Mouse (Mus musculus) limb, embryonic 11.5 days (tissue): ENCODE results near the gene Crocc. TPM values are rescaled to one million over a fixed set of nuclear protein-coding genes. Genes with fewer than 3 reads are reported as not detected.

Experiments
- ATAC-seq: fragments of 200-750 bp; cut with Nextera tagmentation; 2 replicates; pipeline ENCODE4 v1.8.0; 2017; ENCODE audit warnings: low read depth; ENCODE audit not compliant: insufficient number of reproducible peaks, low FRiP score, low TSS enrichment
- DNase-seq: peaks from one replicate; pipeline ENCODE4 v3.0.0-alpha.2; 2015; ENCODE audit warnings: low spot score
- H3K27ac ChIP-seq: fragments of 300-500 bp; sonication (generic); replicated peaks from 2 replicates; pipeline ENCODE4 v1.5.1; 2014; ENCODE audit warnings: low read depth, mild to moderate bottlenecking, low read length
- H3K27me3 ChIP-seq: fragments of 300-500 bp; sonication (generic); 2 replicates; pipeline ENCODE4 v1.6.1; 2014; ENCODE audit warnings: mild to moderate bottlenecking, low read length, mixed read lengths; ENCODE audit not compliant: control insufficient read depth, insufficient read depth
- H3K36me3 ChIP-seq: fragments of 300-500 bp; sonication (generic); 2 replicates; pipeline ENCODE4 v1.6.1; 2014; ENCODE audit warnings: mild to moderate bottlenecking, low read length, moderate library complexity, mixed read lengths; ENCODE audit not compliant: control insufficient read depth, insufficient read depth
- H3K4me1 ChIP-seq: fragments of 300-500 bp; sonication (generic); 2 replicates; pipeline ENCODE4 v1.6.1; 2014; ENCODE audit warnings: low read length, mixed read lengths; ENCODE audit not compliant: control insufficient read depth, insufficient read depth
- H3K4me2 ChIP-seq: fragments of 300-500 bp; sonication (generic); 2 replicates; pipeline ENCODE4 v1.6.1; 2014; ENCODE audit warnings: low read depth, mild to moderate bottlenecking, moderate library complexity; ENCODE audit not compliant: severe bottlenecking
- H3K4me3 ChIP-seq: fragments of 300-500 bp; sonication (generic); 2 replicates; pipeline ENCODE4 v1.5.1; 2014; ENCODE audit warnings: low read depth, low read length
- H3K9ac ChIP-seq: fragments of 300-500 bp; sonication (generic); 2 replicates; pipeline ENCODE4 v1.6.1; 2014; ENCODE audit warnings: mild to moderate bottlenecking, low read length
- H3K9me3 ChIP-seq: fragments of 300-500 bp; sonication (generic); 2 replicates; pipeline ENCODE4 v1.6.1; 2016; ENCODE audit warnings: low read length; ENCODE audit not compliant: control insufficient read depth
- WGBS: fragments of 180-500 bp; shearing (Covaris S2); extraction: QIAGEN DNeasy Blood & Tissue Kit; methylation state at CpG from one replicate; pipeline ENCODE4 v1.1.7; 2014; 5-methylcytosine and 5-hydroxymethylcytosine counted together
- polyA plus RNA-seq: library from polyadenylated mRNA; unstranded; fragments of >200 nt; fragmentation: Nextera tagmentation; extraction: Ambion mirVana; gene quantifications from 2 replicates; pipeline ENCODE4 v1.2.1, GENCODE M21; 2014

Crocc gene
- polyA plus RNA-seq, 1 experiment from 2014 or later, result 9.0 TPM

DNA sequence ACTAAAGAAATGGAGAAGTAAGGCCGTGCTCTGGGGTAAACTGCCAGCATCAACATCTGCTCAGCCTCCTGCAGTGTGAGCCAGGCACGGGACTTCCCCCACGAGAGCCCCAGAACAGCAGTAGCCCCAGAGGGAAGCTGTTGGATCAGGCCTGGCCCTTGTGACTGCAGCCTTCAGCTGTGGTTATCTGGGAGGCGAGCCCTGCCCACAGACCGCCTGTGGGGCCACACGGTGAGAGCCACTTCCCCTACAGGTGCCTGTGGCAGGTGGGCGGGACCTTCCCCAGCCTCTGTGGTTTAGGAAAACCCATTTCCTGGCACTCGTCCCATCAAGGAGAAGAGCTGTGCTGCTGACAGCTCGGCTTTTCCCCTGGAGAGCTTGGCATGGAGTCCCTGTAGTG lies 76.9 kb downstream of the Crocc start:
- no peaks in the 10 kb centered on the region; the same call in 1 of the 2 replicates for H3K9me3 ChIP-seq
- no peak overlapping the region for H3K4me3 ChIP-seq
- no peak overlapping the region for H3K4me2 ChIP-seq
- no peak overlapping the region; the same call in 1 of the 2 replicates for H3K27ac ChIP-seq
- H3K9ac ChIP-seq, result no peak overlapping the region; the same call in 1 of the 2 replicates
- WGBS, result 18% methylated on average over 9 of the region's 9 CpGs
- DNase-seq, result no peak
- ATAC-seq, result no peak
- no peaks in the 10 kb centered on the region for H3K27me3 ChIP-seq
- peaks cover 11% of the 10 kb centered on the region for H3K4me1 ChIP-seq
- no peaks in the 10 kb centered on the region; the same call in 1 of the 2 replicates for H3K36me3 ChIP-seq

DNA sequence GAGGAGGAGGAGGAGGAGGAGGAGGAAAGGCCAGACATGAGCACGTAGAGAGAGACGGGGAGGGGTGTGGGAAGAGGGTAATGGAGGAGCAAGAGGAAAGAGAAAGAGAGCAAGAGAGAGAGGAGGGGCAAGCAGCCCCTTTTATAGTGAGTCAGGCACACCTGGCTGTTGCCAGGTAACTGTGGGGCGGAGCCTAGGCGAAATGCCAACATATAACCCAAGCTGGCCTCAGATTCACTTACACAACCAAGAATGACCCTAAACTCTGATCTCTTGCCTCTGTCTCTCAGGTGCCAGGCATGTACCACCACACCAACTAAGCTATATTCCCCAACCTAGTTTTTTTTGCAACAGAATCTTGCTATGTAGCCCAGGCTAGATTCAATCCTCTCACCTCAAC lies 77.5 kb downstream of the Crocc start:
- H3K9me3 ChIP-seq, result no peaks in the 10 kb centered on the region; the same call in 1 of the 2 replicates
- no peak for DNase-seq
- no peak overlapping the region for H3K9ac ChIP-seq
- H3K27me3 ChIP-seq, result no peaks in the 10 kb centered on the region
- no peaks in the 10 kb centered on the region; the same call in 1 of the 2 replicates for H3K36me3 ChIP-seq
- H3K4me2 ChIP-seq, result no peak overlapping the region
- no peak overlapping the region for H3K4me3 ChIP-seq
- H3K27ac ChIP-seq, result no peak overlapping the region
- H3K4me1 ChIP-seq, result peaks cover 11% of the 10 kb centered on the region
- no peak for ATAC-seq
- WGBS, result 52% methylated on average over 4 of the region's 4 CpGs

DNA sequence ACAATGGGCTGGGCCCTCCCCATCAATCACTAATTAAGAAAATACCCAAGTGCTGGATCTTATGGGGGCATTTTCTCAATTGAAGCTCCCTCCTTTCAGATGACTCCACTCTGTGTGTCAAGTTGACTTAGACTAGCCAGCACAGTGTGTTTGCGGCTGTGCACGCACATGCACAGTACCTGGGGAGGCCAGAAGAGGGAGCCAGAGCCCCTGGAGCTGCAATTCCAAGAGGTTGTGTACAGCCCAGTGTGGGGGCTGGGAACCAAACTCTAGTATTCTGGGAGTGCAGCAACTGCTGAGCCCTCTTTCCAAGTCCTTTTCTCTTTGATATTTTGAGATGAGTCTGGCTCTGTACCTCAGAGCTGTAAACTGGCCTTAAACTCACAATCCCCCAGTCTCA lies 78.7 kb downstream of the Crocc start:
- no peaks in the 10 kb centered on the region; the same call in 1 of the 2 replicates for H3K9me3 ChIP-seq
- WGBS, result 83% methylated on average over 2 of the region's 2 CpGs
- no peaks in the 10 kb centered on the region for H3K27me3 ChIP-seq
- H3K36me3 ChIP-seq, result no peaks in the 10 kb centered on the region; the same call in 1 of the 2 replicates
- no peak for DNase-seq
- H3K27ac ChIP-seq, result no peak overlapping the region
- no peak for ATAC-seq
- H3K4me2 ChIP-seq, result no peak overlapping the region
- peaks cover 4% of the 10 kb centered on the region for H3K4me1 ChIP-seq
- no peak overlapping the region for H3K4me3 ChIP-seq
- H3K9ac ChIP-seq, result no peak overlapping the region

DNA sequence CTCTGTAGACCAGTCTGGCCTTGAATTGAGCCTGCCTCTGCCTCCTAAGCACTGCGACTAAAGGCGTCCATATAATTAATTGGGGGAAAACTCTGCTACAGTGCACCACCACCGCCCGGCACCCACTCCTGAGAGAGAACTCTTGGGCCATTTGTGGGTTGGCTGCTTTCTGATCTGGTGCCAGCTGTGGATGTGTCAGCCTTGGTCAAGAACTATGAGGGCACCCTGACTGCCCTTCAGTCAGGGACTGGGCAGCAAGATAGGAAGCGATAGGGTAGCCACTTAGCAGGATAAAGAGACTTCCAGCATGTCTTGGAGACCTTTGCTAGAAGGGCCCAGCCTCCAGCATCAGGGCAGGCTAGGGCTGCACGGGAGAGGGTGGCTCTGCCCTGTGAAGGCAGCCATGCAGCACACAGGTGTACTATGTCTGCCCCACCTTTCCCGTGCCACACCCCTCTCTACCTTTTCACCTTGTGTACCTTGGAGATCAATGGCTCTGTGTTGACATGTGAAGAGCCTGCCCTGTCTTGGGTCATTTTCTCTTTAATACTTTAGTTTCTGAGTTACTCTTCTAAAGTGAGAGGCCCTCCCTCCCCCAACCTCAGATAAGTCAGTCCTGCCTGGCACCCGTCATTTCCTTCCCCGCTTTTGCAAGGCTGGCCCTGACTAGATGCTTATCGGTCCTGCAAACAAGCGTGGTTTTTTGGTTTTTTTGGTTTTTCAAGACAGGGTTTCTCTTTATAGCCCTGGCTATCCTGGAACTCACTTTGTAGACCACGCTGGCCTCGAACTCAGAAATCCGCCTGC lies 82.3 kb downstream of the Crocc start:
- ATAC-seq (no peak), DNase-seq (no peak)
- H3K36me3 ChIP-seq, result peaks cover 10% of the 10 kb centered on the region; the same call in 1 of the 2 replicates
- H3K27ac ChIP-seq, result no peak overlapping the region
- no peak overlapping the region for H3K4me2 ChIP-seq
- H3K27me3 ChIP-seq, result no peaks in the 10 kb centered on the region
- no peak overlapping the region for H3K9ac ChIP-seq
- no peaks in the 10 kb centered on the region; the same call in 1 of the 2 replicates for H3K9me3 ChIP-seq
- H3K4me1 ChIP-seq, result no peaks in the 10 kb centered on the region; the same call in 1 of the 2 replicates
- no peak overlapping the region for H3K4me3 ChIP-seq
- WGBS, result 92% methylated on average over 14 of the region's 14 CpGs

DNA sequence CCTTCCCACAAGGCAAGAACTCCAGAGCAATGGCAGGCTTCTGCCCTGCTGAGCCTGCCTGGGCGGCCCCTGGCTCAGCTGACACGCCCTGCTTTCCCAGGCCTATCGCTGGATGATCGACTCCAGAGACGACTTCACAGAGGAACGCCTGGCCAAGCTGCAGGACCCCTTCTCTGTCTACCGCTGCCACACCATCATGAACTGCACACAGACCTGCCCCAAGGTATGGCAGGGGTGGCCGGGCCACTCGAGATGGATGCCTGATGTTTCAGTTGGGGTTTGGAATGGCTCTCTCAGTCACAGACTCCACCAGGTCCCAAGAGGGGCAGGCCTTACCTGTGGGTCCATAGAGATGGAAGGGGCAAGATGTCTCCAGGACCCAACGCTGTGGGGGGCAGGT lies 83.1 kb downstream of the Crocc start:
- 69% methylated on average over 10 of the region's 10 CpGs for WGBS
- Histone ChIP-seq H3K27me3 (no peaks in the 10 kb centered on the region), H3K4me1 (no peaks in the 10 kb centered on the region), H3K9me3 (no peaks in the 10 kb centered on the region; the same call in 1 of the 2 replicates), H3K9ac (no peak overlapping the region), H3K4me3 (no peak overlapping the region), H3K36me3 (peaks cover 18% of the 10 kb centered on the region), H3K27ac (no peak overlapping the region), H3K4me2 (no peak overlapping the region)
- DNase-seq, result no peak
- no peak for ATAC-seq

DNA sequence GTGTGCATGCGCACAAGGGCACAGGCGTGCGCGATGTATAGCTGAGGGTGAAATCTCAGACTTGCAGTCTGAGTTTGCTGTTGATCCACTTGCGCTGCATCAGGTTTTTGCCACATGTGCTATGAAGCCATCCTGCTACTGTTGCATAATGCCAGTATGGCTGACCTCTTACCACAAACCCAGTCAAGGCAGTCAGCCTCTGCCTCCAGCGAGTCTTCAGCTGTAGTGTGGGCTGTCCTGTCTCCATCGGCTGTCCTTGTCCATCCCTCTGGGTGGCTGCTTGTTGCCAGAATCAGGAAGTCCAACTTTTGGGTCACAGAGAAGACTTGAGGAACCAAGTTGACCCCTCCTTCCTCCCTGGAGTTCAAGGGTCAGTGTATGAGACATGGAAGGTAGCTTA lies 85.0 kb downstream of the Crocc start:
- H3K9me3 ChIP-seq, result no peaks in the 10 kb centered on the region
- no peaks in the 10 kb centered on the region for H3K4me1 ChIP-seq

DNA sequence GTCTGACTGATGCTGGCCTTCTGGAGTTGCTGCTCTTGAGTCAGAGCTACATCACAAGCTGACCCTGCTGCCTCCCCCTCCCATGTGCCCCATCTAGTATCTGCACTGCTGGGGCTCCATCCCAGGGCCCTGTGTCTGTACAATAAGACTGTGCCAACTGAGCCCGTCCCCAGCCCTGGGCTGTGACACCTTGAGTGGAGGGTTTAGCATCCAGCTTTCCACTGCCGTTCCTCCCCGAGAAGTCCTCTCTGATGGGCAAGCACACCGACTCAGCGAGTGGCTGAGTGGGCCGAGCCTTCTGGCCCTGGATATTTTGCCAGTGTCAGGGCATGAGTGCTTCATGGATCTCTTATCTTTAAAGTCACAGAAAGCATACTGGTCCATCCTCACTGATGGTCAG lies 85.9 kb downstream of the Crocc start:
- Histone ChIP-seq H3K4me3 (no peak overlapping the region), H3K27me3 (no peaks in the 10 kb centered on the region), H3K4me1 (no peaks in the 10 kb centered on the region), H3K9me3 (no peaks in the 10 kb centered on the region), H3K4me2 (no peak overlapping the region), H3K27ac (no peak overlapping the region), H3K9ac (no peak overlapping the region), H3K36me3 (peaks cover 20% of the 10 kb centered on the region)
- WGBS, result 96% methylated on average over 6 of the region's 6 CpGs
- ATAC-seq, result no peak
- DNase-seq, result no peak

More for the DNA sequence above, 85.0 kb downstream of the Crocc start:
- no peak overlapping the region for H3K4me3 ChIP-seq
- H3K27ac ChIP-seq, result no peak overlapping the region
- DNase-seq (no peak), ATAC-seq (no peak)
- H3K9ac ChIP-seq, result no peak overlapping the region
- H3K4me2 ChIP-seq, result no peak overlapping the region
- peaks cover 20% of the 10 kb centered on the region for H3K36me3 ChIP-seq
- WGBS, result 96% methylated on average over 7 of the region's 7 CpGs
- H3K27me3 ChIP-seq, result no peaks in the 10 kb centered on the region

DNA sequence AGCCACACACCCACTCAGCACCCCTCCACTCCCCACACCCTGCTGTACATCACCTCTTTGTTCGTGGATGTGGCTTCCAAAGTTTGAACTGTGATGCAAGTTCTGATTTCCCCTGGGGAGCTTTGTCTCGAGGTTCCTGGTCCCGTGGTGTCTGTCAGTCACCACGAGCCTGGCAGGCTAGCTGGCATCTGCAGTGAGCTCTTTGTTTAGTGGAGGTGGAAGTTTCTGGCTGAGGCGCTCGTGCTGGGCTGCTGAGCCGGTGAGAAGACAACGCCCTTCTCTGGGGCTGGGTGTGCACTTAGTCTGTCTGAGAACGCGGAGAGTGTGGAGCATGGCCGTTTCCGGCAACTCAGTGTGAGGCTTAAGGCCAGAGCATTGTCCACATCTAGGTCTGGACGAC lies 88.7 kb downstream of the Crocc start:
- no peak for ATAC-seq
- no peak overlapping the region for H3K27ac ChIP-seq
- peaks cover 20% of the 10 kb centered on the region for H3K36me3 ChIP-seq
- H3K4me2 ChIP-seq, result no peak overlapping the region
- no peak overlapping the region for H3K9ac ChIP-seq
- no peak overlapping the region for H3K4me3 ChIP-seq
- DNase-seq, result no peak
- H3K27me3 ChIP-seq, result no peaks in the 10 kb centered on the region
- no peaks in the 10 kb centered on the region for H3K4me1 ChIP-seq
- no peaks in the 10 kb centered on the region for H3K9me3 ChIP-seq
- 91% methylated on average over 13 of the region's 13 CpGs for WGBS
